Mouse (Mus musculus) lung, adult 2 months (tissue): Measurements from ENCODE around the gene Ttc1.
A peak's percentile ranks its signal among the peaks of the same experiment; 100 is the strongest.

Source experiments
- CTCF ChIP-seq: fragments of 200-500 bp; IDR thresholded peaks from 2 replicates; pipeline ENCODE4 v1.5.1; 2011; ENCODE audit warnings: mild to moderate bottlenecking, low read length, control low read depth; ENCODE audit not compliant: insufficient read depth
- POLR2A ChIP-seq: fragments of 200-500 bp; IDR thresholded peaks from 2 replicates; pipeline ENCODE4 v1.6.1; 2011; ENCODE audit warnings: low read depth, mild to moderate bottlenecking, control low read depth, low read length, borderline replicate concordance; ENCODE audit errors: extremely low read depth

- TF ChIP-seq POLR2A (peak; percentile 58; the same call in 1 of the 2 replicates), CTCF (no peak)
Observed at GRCm38 (mm10) chr11:43681472-43682414, 66.1 kb downstream of the Ttc1 start, which contains the start of gene Pwwp2a.
